In genomic region chr2:26533249-26533648, GRCm38 (mm10) we compare ENCODE assay signal across 12 mouse cellular contexts. TPM values are rescaled to one million over a fixed set of nuclear protein-coding genes. Genes with fewer than 3 reads are reported as not detected.
DNase-seq lines count a peak whose midpoint lies in the region; ATAC-seq lines count a peak whose summit lies in the region.
"Had no signal": no experiment of that assay in that cellular context is flagged by ENCODE, and none has a peak within 500 bp of the region (broad histone marks: within the 10 kb centered on the region; RNA-seq: fewer than 3 reads in every experiment).

No protein-coding gene starts in this region.

- DNase-seq in cerebellum, postnatal 10 days, result peak; percentile 70 to 75
- no peak for DNase-seq in cerebellum, adult 11 months
- peak; percentile 54 for DNase-seq in hindbrain, embryonic 14.5 days (ENCODE audit: low spot score)
- no peak for DNase-seq in frontal cortex, postnatal 25 days (ENCODE audit: low spot score in 2 of 2)
- DNase-seq in testis, postnatal 10 days (ENCODE audit: low spot score), result no peak
- no peak for DNase-seq in liver
- DNase-seq: heart, postnatal 10 days; lung, postnatal 36 days had no signal

- H3K9ac ChIP-seq in embryonic facial prominence, embryonic 12.5 days, result no peak overlapping the region
- no peak overlapping the region for H3K9ac ChIP-seq in hindbrain, embryonic 14.5 days
- peak overlapping the region; percentile 3; the same call in 1 of the 2 replicates for H3K9ac ChIP-seq in midbrain, embryonic 16.5 days (ENCODE audit: low read depth, low read length)
- H3K9ac ChIP-seq: limb, embryonic 12.5 days had no signal

- H3K36me3 ChIP-seq in embryonic facial prominence, embryonic 12.5 days, result no peaks in the 10 kb centered on the region
- H3K36me3 ChIP-seq in hindbrain, embryonic 14.5 days (replicated peaks; ENCODE audit: control insufficient read depth, insufficient read depth), result no peaks in the 10 kb centered on the region
- no peaks in the 10 kb centered on the region for H3K36me3 ChIP-seq in midbrain, embryonic 16.5 days (ENCODE audit: control insufficient read depth, insufficient read depth, low read length)
- H3K36me3 ChIP-seq: limb, embryonic 12.5 days had no signal

- ATAC-seq in embryonic facial prominence, embryonic 12.5 days (ENCODE audit: insufficient number of reproducible peaks, insufficient read depth, low FRiP score, low TSS enrichment), result no peak
- peak; percentile 32; the same call in 1 of the 2 replicates for ATAC-seq in hindbrain, embryonic 14.5 days (ENCODE audit: low FRiP score)
- peak; percentile 33 for ATAC-seq in midbrain, embryonic 16.5 days

- H3K4me2 ChIP-seq in embryonic facial prominence, embryonic 12.5 days (replicated peaks), result no peak overlapping the region
- no peak overlapping the region for H3K4me2 ChIP-seq in hindbrain, embryonic 14.5 days (replicated peaks)
- no peak overlapping the region for H3K4me2 ChIP-seq in midbrain, embryonic 16.5 days (ENCODE audit: low read length)
- H3K4me2 ChIP-seq: limb, embryonic 12.5 days had no signal

- no peaks in the 10 kb centered on the region for H3K4me1 ChIP-seq in embryonic facial prominence, embryonic 12.5 days
- H3K4me1 ChIP-seq in hindbrain, embryonic 14.5 days (replicated peaks; ENCODE audit: control insufficient read depth, insufficient read depth, low read length), result peaks cover 6% of the 10 kb centered on the region; the same call in 1 of the 2 replicates
- H3K4me1 ChIP-seq in midbrain, embryonic 16.5 days (ENCODE audit: control insufficient read depth, insufficient read depth, low read length), result peaks cover 2% of the 10 kb centered on the region; the same call in 1 of the 2 replicates

- 37% methylated on average over 5 of the region's 5 CpGs for WGBS in embryonic facial prominence, embryonic 12.5 days
- 8% methylated on average over 5 of the region's 5 CpGs for WGBS in hindbrain, embryonic 14.5 days
- WGBS in midbrain, embryonic 16.5 days, result 23% methylated on average over 5 of the region's 5 CpGs

- no peaks in the 10 kb centered on the region for H3K27me3 ChIP-seq in embryonic facial prominence, embryonic 12.5 days
- no peaks in the 10 kb centered on the region for H3K27me3 ChIP-seq in hindbrain, embryonic 14.5 days (ENCODE audit: control insufficient read depth, insufficient read depth, low read length)
- H3K27me3 ChIP-seq in midbrain, embryonic 16.5 days (ENCODE audit: control insufficient read depth, insufficient read depth, low read depth, low read length), result no peaks in the 10 kb centered on the region
- H3K27me3 ChIP-seq: limb, embryonic 12.5 days had no signal

- no peaks in the 10 kb centered on the region for H3K9me3 ChIP-seq in embryonic facial prominence, embryonic 12.5 days
- no peaks in the 10 kb centered on the region for H3K9me3 ChIP-seq in hindbrain, embryonic 14.5 days (ENCODE audit: control insufficient read depth, low read length)
- H3K9me3 ChIP-seq in midbrain, embryonic 16.5 days (replicated peaks; ENCODE audit: control insufficient read depth, low read length, poor library complexity, severe bottlenecking), result no peaks in the 10 kb centered on the region
- H3K9me3 ChIP-seq: limb, embryonic 12.5 days had no signal

- H3K4me3 ChIP-seq in embryonic facial prominence, embryonic 12.5 days, result no peak overlapping the region
- no peak overlapping the region for H3K4me3 ChIP-seq in hindbrain, embryonic 14.5 days (replicated peaks; ENCODE audit: low read length)
- no peak overlapping the region for H3K4me3 ChIP-seq in midbrain, embryonic 16.5 days (ENCODE audit: low read depth, low read length)
- H3K4me3 ChIP-seq: limb, embryonic 12.5 days had no signal

- 0 out of 2 replicates have a peak overlapping the region, but pooled peaks have one; percentile 3 for H3K27ac ChIP-seq in embryonic facial prominence, embryonic 12.5 days
- H3K27ac ChIP-seq in hindbrain, embryonic 14.5 days, result peak overlapping the region; percentile 73
- H3K27ac ChIP-seq in midbrain, embryonic 16.5 days (ENCODE audit: low read length), result peak overlapping the region; percentile 61
- H3K27ac ChIP-seq: limb, embryonic 12.5 days had no signal

RNA-seq across cellular contexts. Expression of gene Notch1, which starts 16.8 kb away (rescaled TPM):
- polyA plus RNA-seq in embryonic facial prominence, embryonic 12.5 days (2016; fragmentation: Nextera tagmentation; extraction: Ambion mirVana), result 16.4 and 20.3 TPM in 2 replicates
- polyA plus RNA-seq in hindbrain, embryonic 14.5 days (2014; fragmentation: Nextera tagmentation; extraction: Ambion mirVana), result 23.3 and 25.6 TPM in 2 replicates
- 10.7 and 11.4 TPM in 2 replicates for polyA plus RNA-seq in midbrain, embryonic 16.5 days (2015; fragmentation: Nextera tagmentation; extraction: Ambion mirVana)

RNA-seq across cellular contexts. Expression of gene Egfl7, which starts 46.6 kb away (rescaled TPM):
- 97.3 and 101 TPM in 2 replicates for polyA plus RNA-seq in embryonic facial prominence, embryonic 12.5 days (2016; fragmentation: Nextera tagmentation; extraction: Ambion mirVana)
- polyA plus RNA-seq in hindbrain, embryonic 14.5 days (2014; fragmentation: Nextera tagmentation; extraction: Ambion mirVana), result 62.2 and 69.2 TPM in 2 replicates
- polyA plus RNA-seq in midbrain, embryonic 16.5 days (2015; fragmentation: Nextera tagmentation; extraction: Ambion mirVana), result 62.0 and 64.4 TPM in 2 replicates

RNA-seq across cellular contexts. Expression of gene Gm20532, which starts 53.2 kb away (rescaled TPM):
- not detected in 2 replicates for polyA plus RNA-seq in embryonic facial prominence, embryonic 12.5 days (2016; fragmentation: Nextera tagmentation; extraction: Ambion mirVana)
- polyA plus RNA-seq in hindbrain, embryonic 14.5 days (2014; fragmentation: Nextera tagmentation; extraction: Ambion mirVana), result not detected in 2 replicates
- polyA plus RNA-seq in midbrain, embryonic 16.5 days (2015; fragmentation: Nextera tagmentation; extraction: Ambion mirVana), result 0.30 TPM in 1 of 2 replicates, not detected in the other
- polyA plus RNA-seq: urinary bladder, adult 2 months had no signal

Comparison
In these comparisons a context has a peak if more than half of its experiments do, and no peak if none do; other contexts are left out.
1. DNase-seq: peak in cerebellum, postnatal 10 days (2 of 2) and hindbrain, embryonic 14.5 days (single experiment); none in cerebellum, adult 11 months (single experiment), frontal cortex, postnatal 25 days (0 of 2), testis, postnatal 10 days (single experiment) and liver (single experiment).
2. H3K27ac ChIP-seq: peak in every context shown above with its lines; median percentile 73 in hindbrain, embryonic 14.5 days; 61 in midbrain, embryonic 16.5 days; 3 in embryonic facial prominence, embryonic 12.5 days.